Mouse (Mus musculus): Measurements from ENCODE around the gene Psme1.

The Psme1 gene

DNA sequence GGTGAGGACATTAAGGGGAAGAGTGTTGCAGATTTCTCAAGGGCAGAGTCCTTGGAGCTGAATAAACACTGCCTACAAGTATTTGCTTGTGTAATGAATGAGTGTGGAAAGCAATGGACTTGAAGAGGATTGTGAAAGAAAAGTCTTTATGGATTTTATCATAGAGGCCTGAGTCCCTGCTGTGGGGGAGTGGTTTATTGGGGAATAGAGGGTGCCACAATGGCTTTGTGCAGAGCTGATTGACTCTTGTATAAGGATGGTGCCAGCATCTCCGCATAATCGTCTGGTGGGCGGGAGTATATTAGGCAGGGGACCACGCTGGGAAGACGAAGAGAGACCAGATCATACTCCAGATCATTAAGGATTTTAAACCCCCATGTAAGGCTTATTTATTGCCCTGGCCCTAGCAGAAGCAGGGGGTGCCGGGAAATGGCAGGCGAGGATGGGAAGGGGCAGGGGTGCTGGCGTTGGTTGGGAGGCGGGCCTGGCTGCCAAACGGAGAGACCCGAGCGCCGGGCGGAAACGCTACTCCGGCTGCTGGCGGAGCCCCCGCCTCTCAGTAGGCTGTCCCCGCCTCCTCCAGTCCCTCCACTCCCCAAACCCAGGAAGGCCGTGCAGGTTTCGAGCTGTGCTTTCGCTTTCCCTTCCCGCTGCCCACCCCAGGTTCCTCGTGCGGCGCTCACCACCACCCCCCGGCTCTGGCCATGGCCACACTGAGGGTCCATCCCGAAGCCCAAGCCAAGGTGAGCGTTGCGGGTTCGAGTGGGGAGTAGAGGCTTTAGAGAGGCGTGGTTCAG, at the start of gene Psme1:
Gene Psme1, plus strand, starts transcription at position 253 of the 797 bp plus-strand sequence.
- DNase-seq, result peak; percentile 85 to 90

DNA sequence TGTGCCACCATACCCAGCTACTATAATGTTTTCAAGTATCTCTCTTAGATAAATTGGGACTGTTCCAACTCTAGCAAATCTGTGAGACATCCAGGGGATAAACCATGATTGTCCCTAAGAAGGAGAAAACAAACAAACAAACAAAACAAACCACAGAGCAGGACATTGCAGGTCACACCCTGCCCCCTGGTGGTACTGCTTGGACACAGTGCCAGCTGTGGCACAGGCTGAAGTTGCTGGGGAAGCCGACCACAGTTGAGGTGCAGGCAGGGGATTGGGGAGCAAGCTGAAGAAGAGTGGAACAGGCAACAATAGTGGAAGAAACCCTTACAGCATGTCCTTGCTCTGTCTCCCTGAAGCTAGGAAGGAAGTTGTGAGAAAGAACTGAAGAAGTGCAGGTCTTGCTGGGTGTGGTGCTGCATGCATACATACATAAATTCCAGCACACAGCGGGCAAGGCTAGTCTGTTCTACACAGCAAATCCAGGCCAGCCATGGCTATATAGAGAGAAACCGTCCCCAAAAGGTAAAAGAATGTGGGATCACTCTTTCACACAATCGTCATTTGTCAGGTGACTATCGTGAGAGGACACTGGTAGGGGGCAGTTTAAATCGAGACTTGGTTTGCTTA, 41.7 kb upstream of the Psme1 start:
- DNase-seq, result peak; percentile 34 to 46

GRCm38 (mm10) chr14:55540067-55540786, 37.7 kb upstream of the Psme1 start, which contains the start of gene Pck2:
TSS of gene Pck2 (plus strand) at chr14:55540266.
- peak; percentile 31 to 48 for DNase-seq

DNA sequence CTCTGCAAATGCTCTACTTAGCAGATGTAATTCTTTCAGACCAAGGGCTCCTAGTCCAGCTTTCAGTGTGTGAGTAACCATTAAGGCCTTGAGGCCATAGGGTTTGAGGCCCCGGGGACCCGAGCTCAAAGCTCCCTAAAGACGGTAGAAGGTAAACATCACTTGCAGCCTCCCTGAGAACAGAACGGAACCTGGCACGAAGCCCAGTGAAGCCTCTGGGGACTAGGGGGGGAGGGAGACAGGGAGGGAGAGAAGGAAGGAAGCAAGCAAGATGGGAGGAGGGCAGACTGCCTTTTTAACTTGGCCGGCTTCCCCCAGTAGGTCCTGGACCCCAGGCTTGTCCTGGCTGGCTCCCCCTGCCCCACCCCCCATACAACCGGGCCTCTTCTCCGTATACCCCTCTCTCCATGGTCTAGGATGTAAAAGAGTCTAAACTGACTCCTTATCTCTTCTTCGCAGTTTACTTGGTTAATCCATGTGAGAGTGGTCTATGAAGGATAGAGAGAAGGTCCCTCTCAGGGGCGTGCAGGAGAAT, 37.1 kb upstream of the Psme1 start:
- peak; percentile 42 to 50 for DNase-seq

DNA sequence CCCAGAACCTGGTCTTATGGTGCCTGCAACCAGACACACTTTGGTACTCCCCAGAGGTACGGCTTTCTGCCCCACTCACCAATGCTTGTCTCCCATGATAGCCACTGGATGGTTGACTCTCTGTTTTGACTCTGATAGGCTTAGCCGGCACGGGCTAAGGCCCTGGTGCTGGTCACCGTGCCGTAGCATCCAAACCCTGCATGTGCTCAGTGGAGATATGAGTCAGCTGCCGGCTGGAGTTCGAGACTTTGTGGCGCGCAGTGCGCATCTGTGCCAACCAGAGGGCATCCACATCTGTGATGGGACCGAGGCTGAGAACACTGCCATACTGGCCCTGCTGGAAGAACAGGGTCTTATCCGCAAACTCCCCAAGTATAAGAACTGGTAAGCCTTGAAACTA, 35.7 kb upstream of the Psme1 start:
- no peak for DNase-seq

GRCm38 (mm10) chr14:55544334-55544733, 33.6 kb upstream of the Psme1 start:
- DNase-seq, result no peak

DNA sequence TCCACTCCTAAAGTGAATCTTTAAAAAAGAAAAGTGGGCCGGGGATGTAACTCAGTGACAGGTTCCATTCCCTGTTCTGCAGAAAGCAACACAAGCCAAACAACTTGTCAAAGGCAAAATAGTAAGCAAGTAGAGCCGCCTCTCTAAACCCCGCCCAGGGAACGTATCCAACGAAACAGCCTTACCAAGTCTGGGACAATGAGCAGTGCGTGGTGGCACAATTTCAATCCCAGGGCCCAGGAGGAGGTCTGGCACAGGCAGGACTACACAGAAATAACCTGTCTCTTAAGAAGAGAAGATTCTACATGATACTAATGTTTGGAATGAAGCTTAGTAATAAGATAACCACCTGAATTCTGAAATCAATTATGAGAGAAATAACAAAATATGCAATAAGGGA, 27.7 kb upstream of the Psme1 start:
- no peak for DNase-seq

DNA sequence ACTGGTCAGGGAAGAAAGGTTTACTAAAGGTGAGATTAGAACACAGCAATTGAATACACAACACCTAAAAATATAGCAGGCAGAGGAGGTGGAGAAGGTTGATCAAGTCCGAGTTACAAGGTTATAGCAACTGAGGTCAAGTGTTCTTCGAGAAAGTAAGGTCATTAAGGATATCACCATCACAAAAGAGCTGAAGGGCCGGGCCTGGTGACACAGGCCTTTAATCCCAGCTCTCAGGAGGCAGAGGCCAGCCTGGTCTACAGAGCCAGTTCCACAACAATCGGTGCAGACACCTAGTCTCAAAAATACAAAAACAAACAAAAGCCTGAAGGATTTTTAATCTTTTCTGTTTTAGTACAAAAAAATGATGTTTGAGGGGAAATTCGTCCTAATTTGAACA, 26.6 kb upstream of the Psme1 start:
- DNase-seq, result no peak

DNA sequence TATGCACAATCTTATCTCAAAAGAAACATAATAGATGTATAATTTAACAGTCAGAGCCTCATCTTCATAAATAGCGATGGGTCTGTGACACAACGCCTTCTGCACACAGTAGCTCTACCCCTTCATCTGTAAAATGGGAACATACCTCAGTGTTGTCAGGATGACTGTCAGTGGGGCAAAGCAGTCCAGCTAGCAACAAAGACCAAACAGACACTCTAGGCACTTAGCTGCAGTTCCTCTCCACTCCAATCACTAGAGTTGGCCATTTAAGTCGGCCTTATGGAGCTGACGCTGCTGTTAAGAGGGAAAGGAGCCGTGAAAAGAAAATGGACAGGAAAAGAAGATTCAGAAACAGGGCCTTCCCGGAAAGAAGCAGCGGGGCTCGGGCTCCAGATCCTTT, 26.1 kb upstream of the Psme1 start:
- no peak for DNase-seq

- no peak for DNase-seq
Measured at GRCm38 (mm10) chr14:55554635-55555034, 23.3 kb upstream of the Psme1 start.

- DNase-seq, result no peak
Measured at GRCm38 (mm10) chr14:55555788-55556187, 22.1 kb upstream of the Psme1 start.

GRCm38 (mm10) chr14:55557003-55557402, 20.9 kb upstream of the Psme1 start:
- peak; percentile 55 to 62 for DNase-seq

- no peak for DNase-seq
Measured at GRCm38 (mm10) chr14:55557587-55557986, 20.3 kb upstream of the Psme1 start.

GRCm38 (mm10) chr14:55558740-55559448, 19.0 kb upstream of the Psme1 start:
- no peak for DNase-seq

GRCm38 (mm10) chr14:55559799-55560201, 18.1 kb upstream of the Psme1 start, which contains the start of gene Dcaf11:
TSS of gene Dcaf11 (plus strand) at chr14:55560006.
- peak; percentile 86 to 90 for DNase-seq

DNA sequence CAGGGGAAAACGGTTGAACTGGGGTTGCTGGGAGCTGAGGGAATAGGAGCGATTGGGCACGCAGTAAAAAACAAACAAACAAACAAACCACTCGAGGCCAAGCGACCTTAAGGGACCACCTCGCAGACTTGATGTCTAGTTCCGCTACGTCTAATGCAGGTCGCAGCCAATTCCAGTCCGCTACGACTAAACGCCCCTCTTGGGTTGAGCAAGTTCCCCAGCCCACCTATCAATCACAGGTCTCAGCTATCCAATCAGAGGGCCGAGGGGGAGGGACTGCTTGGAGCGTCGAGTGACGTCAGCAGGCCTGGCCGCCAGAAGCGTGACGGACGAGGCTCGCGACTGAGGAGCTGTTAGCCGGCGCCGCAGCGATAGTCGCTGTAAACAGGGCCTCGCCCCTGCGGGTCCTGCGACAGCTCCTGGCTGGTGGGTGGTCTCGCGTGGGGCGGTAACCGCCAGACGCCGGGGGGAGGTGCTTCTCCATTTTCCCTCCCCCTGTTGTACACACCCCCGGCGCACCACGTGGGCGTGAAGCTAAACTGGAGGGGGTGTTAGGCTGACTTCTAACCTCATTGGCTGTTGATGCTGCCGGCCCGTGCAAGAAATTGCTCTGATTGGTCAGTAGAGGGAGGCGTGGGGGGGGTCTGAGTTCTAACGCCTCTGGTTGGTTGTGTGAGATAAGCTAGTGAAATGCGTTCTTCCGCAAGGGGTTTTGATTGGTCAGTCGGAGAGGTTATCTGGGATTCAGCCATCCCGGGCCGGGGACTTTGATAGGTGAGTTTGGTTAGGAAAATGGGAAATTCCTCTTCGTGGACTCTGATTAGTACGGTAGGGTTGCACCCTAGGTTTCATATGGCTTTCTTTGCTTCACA, 17.5 kb upstream of the Psme1 start, which contains the start of gene A730061H03Rik:
Gene A730061H03Rik, minus strand, starts transcription at position 205 of the 872 bp plus-strand sequence.
- peak; percentile 97 to 98 for DNase-seq

GRCm38 (mm10) chr14:55561860-55562259, 16.1 kb upstream of the Psme1 start:
- DNase-seq, result no peak

DNA sequence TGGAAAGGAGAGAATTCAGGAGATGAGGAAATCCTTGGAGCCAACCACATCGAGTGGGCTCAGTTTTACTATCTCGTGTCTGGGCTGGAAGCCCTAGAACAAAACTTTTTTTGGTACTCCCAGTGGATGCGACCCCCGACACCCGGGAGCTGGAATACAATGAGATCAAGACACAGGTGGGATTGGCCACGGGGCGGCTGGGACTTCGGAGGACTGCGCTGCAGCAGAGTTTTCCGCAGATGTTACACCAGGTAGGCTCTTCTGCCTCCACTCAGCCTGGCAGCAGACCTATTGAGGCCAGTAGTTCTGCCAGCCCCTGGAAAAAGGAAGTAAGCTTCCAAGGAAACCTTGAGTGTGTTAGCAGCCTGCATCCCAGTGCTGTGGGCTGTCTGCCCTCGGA, 14.7 kb upstream of the Psme1 start:
- DNase-seq, result no peak

DNA sequence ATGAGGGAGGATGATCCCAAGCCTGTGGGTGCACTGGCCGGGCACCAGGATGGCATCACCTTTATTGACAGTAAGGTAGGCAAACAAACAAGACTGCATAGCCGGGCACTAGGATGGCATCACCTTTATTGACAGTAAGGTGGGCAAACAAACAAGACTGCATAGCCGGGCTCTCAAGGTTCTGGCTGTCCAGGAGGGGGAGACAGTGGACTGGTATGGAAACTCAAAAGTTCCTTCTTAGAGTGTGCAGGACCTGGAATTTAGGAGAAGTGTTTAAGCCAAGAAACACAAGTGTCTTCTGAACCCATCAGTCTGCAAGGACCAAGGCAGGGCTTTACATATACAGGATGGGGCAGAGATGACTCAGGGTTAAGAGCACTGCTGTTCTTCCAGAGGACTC, 12.2 kb upstream of the Psme1 start:
- DNase-seq, result no peak

GRCm38 (mm10) chr14:55567496-55567895, 10.4 kb upstream of the Psme1 start:
- DNase-seq, result no peak

DNA sequence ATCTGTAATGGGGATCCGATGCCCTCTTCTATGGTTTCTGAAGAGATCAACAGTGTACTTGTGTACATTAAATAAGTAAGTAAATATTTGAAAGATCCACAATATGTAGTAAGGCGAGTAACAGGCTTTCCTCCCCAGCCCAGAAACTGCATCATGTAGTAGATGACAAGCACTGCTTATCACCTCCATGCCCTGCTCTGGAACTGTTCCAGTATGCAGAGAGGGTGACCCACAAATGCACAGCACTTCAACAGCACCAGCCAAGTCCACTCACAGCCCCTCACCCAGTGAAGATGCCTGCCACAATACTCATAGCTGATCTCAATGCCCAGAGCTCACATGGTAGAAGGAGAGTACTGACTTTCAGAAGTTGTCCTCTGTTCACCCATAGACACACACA, 7.3 kb upstream of the Psme1 start:
- no peak for DNase-seq
